Comparison of ENCODE assay signal across 17 mouse cellular contexts in genomic region chr4:109445956-109446355, GRCm38 (mm10). TPM values are rescaled to one million over a fixed set of nuclear protein-coding genes. Genes with fewer than 3 reads are reported as not detected.
DNase-seq lines count a peak whose midpoint lies in the region; ATAC-seq and TF ChIP-seq lines count a peak whose summit lies in the region.
"Had no signal": no experiment of that assay in that cellular context is flagged by ENCODE, and none has a peak within 500 bp of the region (broad histone marks: within the 10 kb centered on the region; RNA-seq: fewer than 3 reads in every experiment).

No protein-coding gene starts in this region.

- no peak for TF ChIP-seq CTCF in heart, adult 2 months (IDR thresholded peaks at IDR 0.05)
- no peak for TF ChIP-seq CTCF in heart, postnatal 0 days (IDR thresholded peaks at IDR 0.05; ENCODE audit: low read depth)
- no peak for TF ChIP-seq CTCF in liver, embryonic 14.5 days (IDR thresholded peaks at IDR 0.05; ENCODE audit: low read depth)

- H3K79me2 ChIP-seq in heart, adult 2 months (replicated peaks; ENCODE audit: control insufficient read depth, insufficient read depth, low read length), result no peaks in the 10 kb centered on the region; the same call in 1 of the 2 replicates

- no peaks in the 10 kb centered on the region for H3K27me3 ChIP-seq in heart, adult 2 months (ENCODE audit: control insufficient read depth, insufficient read depth, low read length)
- no peaks in the 10 kb centered on the region for H3K27me3 ChIP-seq in heart, postnatal 0 days (ENCODE audit: control insufficient read depth, insufficient read depth, low read length)
- no peaks in the 10 kb centered on the region for H3K27me3 ChIP-seq in liver, embryonic 14.5 days (ENCODE audit: control insufficient read depth, insufficient read depth, low read length)
- no peaks in the 10 kb centered on the region for H3K27me3 ChIP-seq in forebrain, embryonic 12.5 days
- H3K27me3 ChIP-seq: embryonic facial prominence, embryonic 15.5 days; limb, embryonic 12.5 days; lung, embryonic 15.5 days had no signal

- no peak for TF ChIP-seq EP300 in heart, adult 2 months (IDR thresholded peaks at IDR 0.05; ENCODE audit: insufficient read depth, low read depth, low read length)
- no peak for TF ChIP-seq EP300 in heart, postnatal 0 days (IDR thresholded peaks at IDR 0.05; ENCODE audit: low read depth)
- TF ChIP-seq EP300 in liver, embryonic 14.5 days (IDR thresholded peaks at IDR 0.05; ENCODE audit: low read depth), result no peak

- no peak overlapping the region for H3K27ac ChIP-seq in heart, adult 2 months
- peak overlapping the region; percentile 5; the same call in 1 of the 2 replicates for H3K27ac ChIP-seq in heart, postnatal 0 days (ENCODE audit: low read depth)
- H3K27ac ChIP-seq in liver, embryonic 14.5 days, result peak overlapping the region; percentile 97
- no peak overlapping the region for H3K27ac ChIP-seq in forebrain, embryonic 12.5 days
- H3K27ac ChIP-seq: embryonic facial prominence, embryonic 15.5 days; limb, embryonic 12.5 days; lung, embryonic 15.5 days had no signal

- peaks cover 10% of the 10 kb centered on the region for H3K4me1 ChIP-seq in heart, adult 2 months (ENCODE audit: control insufficient read depth, insufficient read depth, low read length)
- H3K4me1 ChIP-seq in heart, postnatal 0 days (ENCODE audit: control insufficient read depth, insufficient read depth), result peaks cover 49% of the 10 kb centered on the region
- H3K4me1 ChIP-seq in liver, embryonic 14.5 days (replicated peaks; ENCODE audit: control insufficient read depth in 2 of 2, insufficient read depth in 2 of 2, low read length in 1 of 2), result peaks cover 65 to 68% of the 10 kb centered on the region in 2 experiments
- peaks cover 9% of the 10 kb centered on the region for H3K4me1 ChIP-seq in forebrain, embryonic 12.5 days
- H3K4me1 ChIP-seq: embryonic facial prominence, embryonic 15.5 days; limb, embryonic 12.5 days; lung, embryonic 15.5 days had no signal

- peak; percentile 49 for DNase-seq in heart, adult 11 months
- no peak for DNase-seq in heart, adult 2 months
- no peak for DNase-seq in heart, postnatal 0 days (ENCODE audit: low spot score)
- no peak for DNase-seq in heart, adult 9 months (ENCODE audit: low spot score in 2 of 2)
- DNase-seq in liver, embryonic 14.5 days (ENCODE audit: low read depth in 3 of 3, low spot score in 3 of 3), result peak in 1 of 3 experiments; percentile 49
- no peak for DNase-seq in left cerebral cortex, adult 8-10 months (ENCODE audit: low spot score in 2 of 2)
- no peak for DNase-seq in gastrocnemius, adult 18-20 months (ENCODE audit: low spot score)
- DNase-seq: adrenal gland, postnatal 25 days; cerebellum, adult 11 months; gastrocnemius, postnatal 36 days; kidney, adult 11 months; midbrain, embryonic 14.5 days had no signal

- peaks cover 14% of the 10 kb centered on the region for H3K36me3 ChIP-seq in heart, adult 2 months (ENCODE audit: control insufficient read depth, insufficient read depth, low read length)
- H3K36me3 ChIP-seq in heart, postnatal 0 days (replicated peaks; ENCODE audit: control insufficient read depth, insufficient read depth, low read length), result peaks cover 4% of the 10 kb centered on the region; the same call in 1 of the 2 replicates
- H3K36me3 ChIP-seq in liver, embryonic 14.5 days (replicated peaks; ENCODE audit: control insufficient read depth, insufficient read depth, low read depth), result peaks cover 49% of the 10 kb centered on the region
- no peaks in the 10 kb centered on the region for H3K36me3 ChIP-seq in forebrain, embryonic 12.5 days (replicated peaks)

- no peak overlapping the region for H3K4me2 ChIP-seq in heart, postnatal 0 days (ENCODE audit: low read depth, low read length)
- H3K4me2 ChIP-seq in liver, embryonic 14.5 days (ENCODE audit: low read depth), result peak overlapping the region; percentile 75
- no peak overlapping the region for H3K4me2 ChIP-seq in forebrain, embryonic 12.5 days
- H3K4me2 ChIP-seq: embryonic facial prominence, embryonic 15.5 days; limb, embryonic 12.5 days; lung, embryonic 15.5 days had no signal

- no peak for TF ChIP-seq POLR2A in heart, adult 2 months (IDR thresholded peaks at IDR 0.05; ENCODE audit: insufficient read depth, low read depth, low read length)

- H3K9ac ChIP-seq in heart, adult 2 months (ENCODE audit: low read depth, low read length), result no peak overlapping the region
- no peak overlapping the region for H3K9ac ChIP-seq in heart, postnatal 0 days (replicated peaks; ENCODE audit: low read depth, low read length)
- peak overlapping the region; percentile 77 for H3K9ac ChIP-seq in liver, embryonic 14.5 days (replicated peaks)
- no peak overlapping the region for H3K9ac ChIP-seq in forebrain, embryonic 12.5 days
- H3K9ac ChIP-seq: embryonic facial prominence, embryonic 15.5 days; limb, embryonic 12.5 days; lung, embryonic 15.5 days had no signal

- no peaks in the 10 kb centered on the region for H3K9me3 ChIP-seq in heart, postnatal 0 days (replicated peaks; ENCODE audit: control insufficient read depth, low read length)
- no peaks in the 10 kb centered on the region for H3K9me3 ChIP-seq in liver, embryonic 14.5 days (ENCODE audit: control insufficient read depth, low read length)
- H3K9me3 ChIP-seq in forebrain, embryonic 12.5 days, result no peaks in the 10 kb centered on the region
- H3K9me3 ChIP-seq: embryonic facial prominence, embryonic 15.5 days; limb, embryonic 12.5 days; lung, embryonic 15.5 days had no signal

- no peak for ATAC-seq in heart, postnatal 0 days (ENCODE audit: insufficient read depth, low read depth)
- ATAC-seq in liver, embryonic 14.5 days (ENCODE audit: insufficient read depth), result peak; percentile 51; the same call in 1 of the 2 replicates
- ATAC-seq in forebrain, embryonic 12.5 days (ENCODE audit: low FRiP score), result no peak
- ATAC-seq: CD4-positive, CD25-positive, alpha-beta regulatory T cell, adult 4 months had no signal

- 60% methylated on average over 1 of the region's 1 CpGs for WGBS in heart, adult 2 months
- 21% methylated on average over 1 of the region's 1 CpGs for WGBS in heart, postnatal 0 days
- 7% methylated on average over 1 of the region's 1 CpGs for WGBS in liver, embryonic 14.5 days (ENCODE audit: insufficient replicate concordance)
- 81% methylated on average over 1 of the region's 1 CpGs for WGBS in forebrain, embryonic 12.5 days

- intact Hi-C loops in heart, adult 2 months (cut with DNase I), result no loop called here

- H3K4me3 ChIP-seq in heart, adult 2 months, result no peak overlapping the region
- no peak overlapping the region for H3K4me3 ChIP-seq in heart, postnatal 0 days (ENCODE audit: low read depth, low read length)
- H3K4me3 ChIP-seq in liver, embryonic 14.5 days (ENCODE audit: insufficient read depth in 1 of 2, low read depth in 2 of 2, low read length in 2 of 2), result peak overlapping the region in 1 of 2 experiments; percentile 20; a peak in 1 of 4 replicates
- no peak overlapping the region for H3K4me3 ChIP-seq in forebrain, embryonic 12.5 days (replicated peaks)
- H3K4me3 ChIP-seq: embryonic facial prominence, embryonic 15.5 days; limb, embryonic 12.5 days; lung, embryonic 15.5 days had no signal

RNA-seq across cellular contexts. Expression of gene Rnf11, which starts 38.6 kb away (rescaled TPM):
- 100 to 1,000 TPM; 109 to 112 TPM for total RNA-seq in heart, adult 2 months (2021)
- 40.5 and 87.0 TPM in 2 replicates for polyA plus RNA-seq in heart, adult 2 months (2012; rRNA removed)
- 44.2 and 78.7 TPM in 2 replicates for total RNA-seq in heart, postnatal 0 days (2014; rRNA removed; ENCODE audit: low replicate concordance)
- 44.2 and 44.7 TPM in 2 replicates for polyA plus RNA-seq in heart, postnatal 0 days (2015; fragmentation: Nextera tagmentation; extraction: Ambion mirVana)
- 13.6 and 22.2 TPM in 2 replicates for polyA plus RNA-seq in liver, embryonic 14.5 days (2012; rRNA removed)
- polyA plus RNA-seq in liver, embryonic 14.5 days (2014; fragmentation: Nextera tagmentation; extraction: Ambion mirVana), result 39.1 and 40.7 TPM in 2 replicates
- polyA plus RNA-seq in forebrain, embryonic 12.5 days (2016; fragmentation: Nextera tagmentation; extraction: Ambion mirVana), result 49.1 and 53.8 TPM in 2 replicates
- 100 to 1,000 TPM; 180 to 209 (median 196) TPM for total RNA-seq in left cerebral cortex, adult 8-10 months (2022)
- 100 to 1,000 TPM; 123 to 131 TPM for total RNA-seq in gastrocnemius, adult 18-20 months (2021)

RNA-seq across cellular contexts. Expression of gene Ttc39a, which starts 39.5 kb away (rescaled TPM):
- 1 to 10 TPM; 1.6 to 2.4 TPM for total RNA-seq in heart, adult 2 months (2021)
- polyA plus RNA-seq in heart, adult 2 months (2012; rRNA removed), result 1.8 and 2.7 TPM in 2 replicates
- 4.2 and 10.0 TPM in 2 replicates for total RNA-seq in heart, postnatal 0 days (2014; rRNA removed; ENCODE audit: low replicate concordance)
- polyA plus RNA-seq in heart, postnatal 0 days (2015; fragmentation: Nextera tagmentation; extraction: Ambion mirVana), result 3.4 and 3.6 TPM in 2 replicates
- polyA plus RNA-seq in liver, embryonic 14.5 days (2012; rRNA removed), result 8.7 and 11.7 TPM in 2 replicates
- 13.6 and 15.4 TPM in 2 replicates for polyA plus RNA-seq in liver, embryonic 14.5 days (2014; fragmentation: Nextera tagmentation; extraction: Ambion mirVana)
- polyA plus RNA-seq in forebrain, embryonic 12.5 days (2016; fragmentation: Nextera tagmentation; extraction: Ambion mirVana), result 1.1 and 2.5 TPM in 2 replicates
- 1 to 10 TPM; 3.8 to 5.8 (median 4.5) TPM for total RNA-seq in left cerebral cortex, adult 8-10 months (2022)
- under 1 TPM in 1 of 2 experiments, not detected in 1; 0.11 TPM for total RNA-seq in gastrocnemius, adult 18-20 months (2021)
- polyA plus RNA-seq: CD4-positive, CD25-positive, alpha-beta regulatory T cell, adult 4 months had no signal

Comparison
In these comparisons a context has a peak if more than half of its experiments do, and no peak if none do; other contexts are left out.
1. H3K27ac ChIP-seq: peak in heart, postnatal 0 days (single experiment) and liver, embryonic 14.5 days (single experiment); none in heart, adult 2 months (single experiment) and forebrain, embryonic 12.5 days (single experiment).